Mouse (Mus musculus): ENCODE data around the gene Gng2. TPM values are rescaled to one million over a fixed set of nuclear protein-coding genes. Genes with fewer than 3 reads are reported as not detected.

Gene Gng2
- polyA plus RNA-seq, 1 experiment from 2014 or later = 56.9 TPM

DNA sequence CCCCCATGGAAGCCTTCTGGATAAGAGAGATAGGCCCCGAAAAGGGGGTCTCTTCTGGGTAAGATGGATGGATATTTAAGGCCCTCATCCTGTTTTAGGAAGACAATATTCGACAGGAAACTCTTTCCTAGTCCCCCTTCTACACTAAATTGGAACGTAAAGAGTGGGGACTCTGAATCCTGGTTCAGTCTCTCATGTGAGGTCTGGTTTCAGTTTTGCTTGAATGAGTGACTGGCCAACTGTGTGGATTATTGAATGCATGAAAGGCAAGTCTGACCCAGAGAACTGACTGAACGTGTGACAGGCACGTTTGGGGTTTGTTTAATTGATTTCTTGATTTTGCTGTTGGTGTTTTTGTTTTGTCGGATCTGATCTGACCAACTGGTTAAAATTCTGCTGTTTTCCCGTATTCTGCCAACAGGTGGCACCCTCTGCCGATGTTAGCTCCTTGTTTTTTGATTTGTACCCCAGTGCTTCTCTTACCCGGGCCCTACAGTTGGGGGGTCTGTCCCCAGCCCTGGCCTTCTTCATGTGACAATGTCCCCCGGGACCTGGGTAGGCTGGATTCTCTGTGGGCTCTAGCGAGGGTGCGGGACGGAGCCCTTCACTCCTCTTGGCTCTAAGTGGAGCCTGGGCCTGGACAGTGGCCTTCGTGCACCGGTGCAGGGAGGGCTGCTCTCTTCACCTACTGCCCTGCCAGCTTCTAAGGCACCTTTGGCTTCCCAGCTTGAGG, 137.7 kb downstream of the Gng2 start:
- H3K27ac ChIP-seq (replicated peaks) = no peak overlapping the region
- H3K4me3 ChIP-seq (replicated peaks) = peak overlapping the region; percentile 26
- no peak; the same call in 1 of the 2 replicates for ATAC-seq (ENCODE audit: insufficient number of reproducible peaks, low FRiP score, low TSS enrichment, low read depth)
- peak overlapping the region; percentile 53 for H3K4me2 ChIP-seq (replicated peaks)
- H3K9me3 ChIP-seq (replicated peaks) = no peaks in the 10 kb centered on the region
- peaks cover 4% of the 10 kb centered on the region; the same call in 1 of the 2 replicates for H3K4me1 ChIP-seq
- H3K9ac ChIP-seq = no peak overlapping the region
- no peaks in the 10 kb centered on the region for H3K36me3 ChIP-seq
- 23% methylated on average over 15 of the region's 15 CpGs for WGBS
- H3K27me3 ChIP-seq = no peaks in the 10 kb centered on the region

DNA sequence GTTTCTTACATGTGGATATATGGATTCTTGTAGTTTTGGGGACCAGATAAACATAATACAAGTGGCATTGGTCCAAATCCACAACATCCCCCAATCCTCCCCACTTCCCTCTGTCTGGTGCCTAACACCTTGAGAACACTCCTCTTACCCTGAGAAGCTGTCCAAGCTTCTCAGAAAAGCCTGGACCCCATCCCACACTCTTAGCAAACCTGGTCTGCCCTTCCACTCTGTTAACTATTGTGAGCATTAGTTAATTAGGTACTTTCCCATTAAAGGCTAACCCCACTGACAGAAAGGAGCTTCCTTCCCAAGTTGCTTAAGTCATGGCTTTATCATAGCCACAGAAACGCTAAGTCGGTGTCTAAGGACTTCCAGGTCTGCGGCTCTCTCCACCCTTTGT, 141.1 kb downstream of the Gng2 start:
- no peak overlapping the region for H3K4me2 ChIP-seq (replicated peaks)
- ATAC-seq (ENCODE audit: insufficient number of reproducible peaks, low FRiP score, low TSS enrichment, low read depth) = no peak
- no peak overlapping the region for H3K9ac ChIP-seq
- 83% methylated on average over 3 of the region's 3 CpGs for WGBS
- no peaks in the 10 kb centered on the region for H3K36me3 ChIP-seq
- H3K4me3 ChIP-seq (replicated peaks) = no peak overlapping the region
- peaks cover 4% of the 10 kb centered on the region; the same call in 1 of the 2 replicates for H3K4me1 ChIP-seq
- no peaks in the 10 kb centered on the region for H3K27me3 ChIP-seq
- no peak overlapping the region for H3K27ac ChIP-seq (replicated peaks)
- H3K9me3 ChIP-seq (replicated peaks) = no peaks in the 10 kb centered on the region

DNA sequence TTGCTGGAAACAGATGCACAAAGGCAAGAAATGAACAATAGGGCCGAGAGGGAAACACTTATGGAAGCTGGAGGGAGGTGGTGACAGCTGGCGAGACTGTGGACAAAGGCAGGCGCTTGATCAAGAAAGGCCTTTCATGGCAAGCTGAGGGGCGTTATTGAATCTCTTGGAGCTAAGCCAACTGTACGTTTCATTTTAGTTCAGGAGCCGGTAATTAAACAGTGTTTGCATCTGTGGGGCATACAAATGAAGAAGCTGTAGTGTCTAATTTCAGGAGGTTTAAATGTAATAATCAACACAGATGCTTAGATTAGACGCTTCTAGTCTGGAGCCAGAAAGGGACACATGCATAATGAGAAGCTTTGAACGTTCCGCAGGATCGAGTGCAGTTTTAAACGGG, 151.9 kb downstream of the Gng2 start:
- Histone ChIP-seq H3K9me3 (replicated peaks) (no peaks in the 10 kb centered on the region), H3K36me3 (peaks cover 12% of the 10 kb centered on the region), H3K27ac (replicated peaks) (no peak overlapping the region), H3K4me3 (replicated peaks) (no peak overlapping the region), H3K27me3 (no peaks in the 10 kb centered on the region), H3K4me2 (replicated peaks) (no peak overlapping the region), H3K4me1 (peaks cover 13% of the 10 kb centered on the region), H3K9ac (no peak overlapping the region)
- 50% methylated on average over 11 of the region's 11 CpGs for WGBS
- no peak for ATAC-seq (ENCODE audit: insufficient number of reproducible peaks, low FRiP score, low TSS enrichment, low read depth)

DNA sequence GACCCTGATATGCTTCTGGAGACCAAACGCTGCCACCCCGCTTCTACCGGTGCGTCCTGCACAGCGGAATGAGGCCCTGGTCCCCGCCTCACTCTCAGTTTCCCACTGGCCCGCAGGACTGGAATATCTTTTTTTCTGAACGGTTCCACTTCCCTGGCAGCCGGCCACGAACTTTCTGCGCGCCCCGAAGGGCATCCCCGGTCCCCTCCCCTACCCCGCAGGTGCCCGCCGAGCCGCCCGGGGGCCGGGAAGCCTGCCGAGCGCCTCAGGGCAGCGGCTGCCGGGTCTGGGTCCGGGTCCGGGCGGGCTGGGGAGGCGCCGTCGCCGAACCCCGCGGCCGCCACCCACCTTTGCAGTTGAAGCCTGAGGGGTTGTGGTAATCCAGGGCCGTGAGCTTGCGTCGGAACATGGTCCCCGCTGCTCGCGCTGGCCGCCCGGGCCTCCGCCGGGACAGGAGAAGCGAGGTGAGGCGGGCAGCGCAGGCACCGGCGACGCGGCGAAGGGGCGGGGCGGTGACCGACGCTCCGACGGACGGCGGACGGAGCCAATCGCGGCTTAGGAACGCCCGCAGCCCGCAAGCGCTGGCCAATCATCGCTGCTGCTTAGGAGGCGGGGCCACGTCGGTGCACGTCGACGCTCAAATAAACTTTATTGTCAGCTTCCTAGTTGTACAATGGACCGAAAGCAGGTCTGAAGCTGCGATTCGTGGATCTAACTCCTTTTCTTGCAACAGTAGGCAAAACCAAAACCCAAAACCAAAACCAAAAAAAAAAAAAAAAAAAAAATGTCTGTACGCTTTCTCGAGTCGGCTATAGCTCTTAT, 153.9 kb downstream of the Gng2 start, which contains the start of gene Rtraf:
Gene Rtraf, minus strand, starts transcription at position 504 of the 822 bp plus-strand sequence.
- H3K27me3 ChIP-seq = no peaks in the 10 kb centered on the region
- under 1% methylated on average over 80 of the region's 80 CpGs for WGBS
- H3K9me3 ChIP-seq (replicated peaks) = no peaks in the 10 kb centered on the region
- peak within 1 kb of the TSS; percentile 72 for H3K4me2 ChIP-seq (replicated peaks)
- peak within 1 kb of the TSS; percentile 94 for H3K4me3 ChIP-seq (replicated peaks)
- peaks cover 18% of the 10 kb centered on the region for H3K36me3 ChIP-seq
- peak within 1 kb of the TSS; percentile 96 for H3K9ac ChIP-seq
- peak; percentile 99 for ATAC-seq (ENCODE audit: insufficient number of reproducible peaks, low FRiP score, low TSS enrichment, low read depth)
- peaks cover 13% of the 10 kb centered on the region for H3K4me1 ChIP-seq
- peak within 1 kb of the TSS; percentile 84 for H3K27ac ChIP-seq (replicated peaks)

Other genes starting within 250 kb of the Gng2 start
- gene Nid2, start 226.4 kb downstream of the Gng2 start, polyA plus RNA-seq (2015; fragmentation: Nextera tagmentation; extraction: Ambion mirVana) = 86.7 and 91.3 TPM in 2 replicates
- 192 and 200 TPM in 2 replicates for gene Rtraf, start 153.8 kb downstream of the Gng2 start, polyA plus RNA-seq (2015; fragmentation: Nextera tagmentation; extraction: Ambion mirVana)
- 12.9 and 13.2 TPM in 2 replicates for gene Saysd1, start 160.9 kb upstream of the Gng2 start, polyA plus RNA-seq (2015; fragmentation: Nextera tagmentation; extraction: Ambion mirVana)
- gene Kcnk5, start 204.2 kb upstream of the Gng2 start, polyA plus RNA-seq (2015; fragmentation: Nextera tagmentation; extraction: Ambion mirVana) = 4.7 and 5.5 TPM in 2 replicates